Mouse (Mus musculus) forebrain, embryonic 12.5 days (tissue): ENCODE results near the gene Ss18l2. TPM values are rescaled to one million over a fixed set of nuclear protein-coding genes. Genes with fewer than 3 reads are reported as not detected.

Source experiments
- ATAC-seq: fragments of 200-750 bp; cut with Nextera tagmentation; 2 replicates; pipeline ENCODE4 v1.8.0; 2017; ENCODE audit warnings: moderate TSS enrichment; ENCODE audit not compliant: low FRiP score
- H3K27ac ChIP-seq: fragments of 300-500 bp; sonication (generic); 2 replicates; pipeline ENCODE4 v1.5.1; 2016; ENCODE audit warnings: mild to moderate bottlenecking
- H3K27me3 ChIP-seq: fragments of 300-500 bp; sonication (generic); 2 replicates; pipeline ENCODE4 v1.6.1; 2016; ENCODE audit warnings: mild to moderate bottlenecking
- H3K36me3 ChIP-seq: fragments of 300-500 bp; sonication (generic); replicated peaks from 2 replicates; pipeline ENCODE4 v1.6.1; 2016; ENCODE audit warnings: mild to moderate bottlenecking
- H3K4me1 ChIP-seq: fragments of 300-500 bp; sonication (generic); 2 replicates; pipeline ENCODE4 v1.6.1; 2016
- H3K4me2 ChIP-seq: fragments of 300-500 bp; sonication (generic); 2 replicates; pipeline ENCODE4 v1.6.1; 2016; ENCODE audit warnings: mild to moderate bottlenecking, moderate library complexity
- H3K4me3 ChIP-seq: fragments of 300-500 bp; sonication (generic); replicated peaks from 2 replicates; pipeline ENCODE4 v1.5.1; 2016; ENCODE audit warnings: mild to moderate bottlenecking
- H3K9ac ChIP-seq: fragments of 300-500 bp; sonication (generic); 2 replicates; pipeline ENCODE4 v1.6.1; 2016; ENCODE audit warnings: mild to moderate bottlenecking
- H3K9me3 ChIP-seq: fragments of 300-500 bp; sonication (generic); 2 replicates; pipeline ENCODE4 v1.6.1; 2016
- WGBS: fragments of 180-500 bp; shearing (Covaris S2); methylation state at CpG from one replicate; pipeline ENCODE4 v1.1.7; 2016; 5-methylcytosine and 5-hydroxymethylcytosine counted together
- polyA plus RNA-seq: library from polyadenylated mRNA; unstranded; fragments of >200 nt; fragmentation: Nextera tagmentation; extraction: Ambion mirVana; gene quantifications from 2 replicates; pipeline ENCODE4 v1.2.1, GENCODE M21; 2016

The Ss18l2 gene
- polyA plus RNA-seq, 1 experiment from 2014 or later: 104 TPM

- 91% methylated on average over 10 of the region's 10 CpGs for WGBS
- no peak overlapping the region for H3K4me3 ChIP-seq
- no peak overlapping the region for H3K4me2 ChIP-seq
- peaks cover 40% of the 10 kb centered on the region for H3K4me1 ChIP-seq
- no peak overlapping the region for H3K27ac ChIP-seq
- H3K36me3 ChIP-seq: peaks cover 47% of the 10 kb centered on the region
- ATAC-seq: no peak
- no peaks in the 10 kb centered on the region for H3K27me3 ChIP-seq
- no peak overlapping the region for H3K9ac ChIP-seq
- no peaks in the 10 kb centered on the region for H3K9me3 ChIP-seq
Measured at GRCm38 (mm10) chr9:121762248-121762647, 52.1 kb downstream of the Ss18l2 start.

GRCm38 (mm10) chr9:121762761-121763160 lies 52.6 kb downstream of the Ss18l2 start:
- H3K4me2 ChIP-seq: no peak overlapping the region
- no peaks in the 10 kb centered on the region for H3K9me3 ChIP-seq
- no peak overlapping the region for H3K9ac ChIP-seq
- H3K27ac ChIP-seq: no peak overlapping the region
- ATAC-seq: no peak
- H3K36me3 ChIP-seq: peaks cover 52% of the 10 kb centered on the region
- WGBS: 93% methylated on average over 25 of the region's 25 CpGs
- no peak overlapping the region for H3K4me3 ChIP-seq
- peaks cover 36% of the 10 kb centered on the region for H3K4me1 ChIP-seq
- no peaks in the 10 kb centered on the region for H3K27me3 ChIP-seq

Other genes with a start within 250 kb of the Ss18l2 start
- gene Cck, start 214.6 kb upstream of the Ss18l2 start, polyA plus RNA-seq: 7.3 and 13.5 TPM in 2 replicates
- not detected in 2 replicates for gene Lyzl4, start 68.2 kb upstream of the Ss18l2 start, polyA plus RNA-seq
- 0.50 and 1.7 TPM in 2 replicates for gene Vipr1, start 67.6 kb upstream of the Ss18l2 start, polyA plus RNA-seq
- 24.5 and 29.3 TPM in 2 replicates for gene Sec22c, start 4.8 kb upstream of the Ss18l2 start, polyA plus RNA-seq
- gene Nktr, start 8.8 kb downstream of the Ss18l2 start, polyA plus RNA-seq: 75.7 and 78.2 TPM in 2 replicates
- gene Zfp651, start 49.0 kb downstream of the Ss18l2 start, polyA plus RNA-seq: 9.5 and 10.8 TPM in 2 replicates
- 0.28 TPM in 1 of 2 replicates, not detected in the other for gene Klhl40, start 67.3 kb downstream of the Ss18l2 start, polyA plus RNA-seq
- not detected in 2 replicates for gene Hhatl, start 82.2 kb downstream of the Ss18l2 start, polyA plus RNA-seq
- gene Ccdc13, start 129.1 kb downstream of the Ss18l2 start, polyA plus RNA-seq: 3.1 and 3.6 TPM in 2 replicates
- 153 and 158 TPM in 2 replicates for gene Higd1a, start 148.0 kb downstream of the Ss18l2 start, polyA plus RNA-seq
- gene Ackr2, start 188.0 kb downstream of the Ss18l2 start, polyA plus RNA-seq: 0.89 and 1.2 TPM in 2 replicates
- gene Cyp8b1, start 206.0 kb downstream of the Ss18l2 start, polyA plus RNA-seq: not detected in 2 replicates
- 1.2 and 1.3 TPM in 2 replicates for gene Fam198a, start 240.7 kb downstream of the Ss18l2 start, polyA plus RNA-seq